Mouse (Mus musculus): ENCODE data around the gene Gm29735. TPM values are rescaled to one million over a fixed set of nuclear protein-coding genes. Genes with fewer than 3 reads are reported as not detected.
A peak's percentile ranks its signal among the peaks of the same experiment; 100 is the strongest.
"Not testable (repeated sequence)": the region's sequence is repeated elsewhere in the genome, so short reads cannot be mapped to it uniquely, and the experiment has no call there.

Gene Gm29735
- total RNA-seq (2021) = not detected

DNA sequence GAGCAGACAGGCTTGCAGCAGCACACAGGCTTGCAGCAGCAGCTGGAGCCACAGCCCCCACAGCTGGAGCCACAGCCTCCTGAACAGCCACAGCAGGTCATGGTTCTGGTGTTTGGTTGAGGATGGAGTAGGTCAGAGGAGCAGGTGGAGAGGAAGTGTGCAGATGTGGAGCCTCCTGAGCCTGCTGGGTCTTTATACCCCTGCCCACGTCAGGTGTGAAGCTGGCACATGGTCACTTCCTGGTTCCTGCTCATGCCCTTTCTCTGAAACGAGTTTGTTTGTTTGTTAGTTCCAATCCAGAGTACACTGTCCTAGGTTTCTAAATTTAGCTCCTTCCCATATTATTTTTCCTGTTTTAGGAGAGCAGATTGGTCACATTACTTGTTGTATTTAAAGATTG lies at the start of gene Gm29735:
Gene Gm29735 (minus strand): TSS at position 101 of the 400 bp plus-strand sequence.
- intact Hi-C loops (cut with DNase I); DNase-seq (ENCODE audit: extremely low spot score in 1 of 2, low spot score in 2 of 2): not testable (repeated sequence)

GRCm38 (mm10) chr7:142205488-142205887 lies 48.6 kb upstream of the Gm29735 start:
- intact Hi-C loops (cut with DNase I) = no loop called here
- DNase-seq (ENCODE audit: extremely low spot score in 1 of 2, low spot score in 2 of 2) = no peak

- intact Hi-C loops (cut with DNase I) = no loop called here
- DNase-seq (ENCODE audit: extremely low spot score in 1 of 2, low spot score in 2 of 2) = no peak
These were observed 44.2 kb upstream of the Gm29735 start, which contains the start of gene Krtap5-3 for GRCm38 (mm10) chr7:142201064-142201463. Gene Krtap5-3 (plus strand): TSS chr7:142201364.

DNA sequence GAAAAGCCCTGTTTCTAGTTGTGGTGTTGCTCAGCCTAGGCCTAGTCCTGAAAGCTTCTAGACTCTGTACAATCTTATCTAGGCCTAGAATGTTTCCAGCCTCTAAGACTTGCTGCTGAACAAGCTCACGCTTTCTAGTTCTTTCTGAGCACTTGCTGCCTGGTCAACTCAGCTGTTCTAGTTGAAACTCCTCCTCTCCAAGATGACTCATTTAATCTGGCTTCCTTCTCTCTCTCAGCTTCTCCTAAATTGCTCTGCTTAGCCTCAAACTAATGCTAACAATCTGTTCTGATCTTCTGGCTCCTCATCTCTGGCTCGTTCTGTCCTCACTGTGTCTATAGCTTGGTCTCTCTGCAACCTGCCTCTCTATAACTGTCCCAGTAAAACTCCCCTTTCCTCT lies 41.8 kb upstream of the Gm29735 start:
- DNase-seq (ENCODE audit: extremely low spot score in 1 of 2, low spot score in 2 of 2) = no peak
- intact Hi-C loops (cut with DNase I) = no loop called here

DNA sequence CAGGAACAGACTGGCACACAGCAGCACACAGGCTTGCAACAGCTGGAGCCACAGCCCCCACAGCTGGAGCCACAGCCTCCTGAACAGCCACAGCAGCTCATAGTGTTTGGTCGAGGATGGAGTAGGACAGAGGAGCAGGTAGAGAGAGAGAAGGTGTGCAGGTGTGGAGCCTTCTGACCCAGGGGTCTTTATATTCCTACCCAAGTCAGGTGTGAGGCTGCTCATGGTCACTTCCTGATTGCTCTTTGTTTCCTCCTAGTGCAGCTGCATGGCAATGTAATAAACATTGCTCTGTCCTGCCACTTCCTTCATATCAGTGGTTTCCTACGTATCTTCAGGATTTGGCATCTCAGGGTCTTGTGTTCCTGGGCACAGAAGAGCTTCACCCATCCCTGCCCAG lies 33.4 kb upstream of the Gm29735 start, which contains the start of gene Gm10153:
Gene Gm10153 (minus strand): TSS at position 101 of the 400 bp plus-strand sequence.
- intact Hi-C loops (cut with DNase I) = no loop called here
- no peak for DNase-seq (ENCODE audit: extremely low spot score in 1 of 2, low spot score in 2 of 2)

DNA sequence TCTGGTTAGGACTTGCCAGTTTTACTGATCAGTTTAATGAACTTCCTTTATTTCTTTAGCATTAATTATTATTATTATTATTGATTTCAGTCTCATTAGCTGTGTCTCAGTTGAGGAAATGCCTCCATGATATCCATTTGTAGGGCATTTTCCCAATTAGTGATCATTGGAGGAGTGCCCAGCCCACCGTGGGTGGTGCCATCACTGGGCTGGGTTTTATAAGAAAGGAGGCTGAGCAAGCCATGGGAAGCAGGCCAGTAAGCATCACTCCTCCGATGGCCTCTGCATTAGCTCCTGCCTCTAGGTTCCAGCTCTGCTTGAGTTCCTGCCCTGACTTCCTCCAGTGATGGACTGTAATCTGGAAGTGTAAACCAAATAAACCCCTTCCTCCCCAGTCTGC lies 31.2 kb upstream of the Gm29735 start:
- DNase-seq (ENCODE audit: extremely low spot score in 1 of 2, low spot score in 2 of 2) = no peak
- intact Hi-C loops (cut with DNase I) = no loop called here

DNA sequence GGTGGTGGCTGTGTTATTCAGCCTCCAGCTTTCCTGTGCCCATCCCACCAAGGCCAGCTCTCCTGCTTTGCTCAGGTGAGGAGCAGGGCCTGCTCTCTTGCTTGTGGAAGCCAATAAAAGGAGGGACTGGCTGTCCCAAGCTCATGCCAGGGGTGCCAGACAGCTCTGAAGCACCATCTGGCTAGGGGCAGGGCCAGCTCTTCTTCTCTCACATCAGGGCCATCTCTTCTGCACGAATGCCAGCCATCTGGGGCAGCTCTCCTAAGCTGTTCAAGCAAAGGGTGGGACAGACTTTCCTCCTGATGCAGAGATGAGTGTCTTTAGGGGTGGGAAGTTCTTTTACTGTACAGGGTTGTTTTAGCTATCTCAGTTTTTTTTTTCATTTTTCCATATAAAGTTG lies 24.1 kb upstream of the Gm29735 start:
- intact Hi-C loops (cut with DNase I) = no loop called here
- DNase-seq (ENCODE audit: extremely low spot score in 1 of 2, low spot score in 2 of 2) = no peak

DNA sequence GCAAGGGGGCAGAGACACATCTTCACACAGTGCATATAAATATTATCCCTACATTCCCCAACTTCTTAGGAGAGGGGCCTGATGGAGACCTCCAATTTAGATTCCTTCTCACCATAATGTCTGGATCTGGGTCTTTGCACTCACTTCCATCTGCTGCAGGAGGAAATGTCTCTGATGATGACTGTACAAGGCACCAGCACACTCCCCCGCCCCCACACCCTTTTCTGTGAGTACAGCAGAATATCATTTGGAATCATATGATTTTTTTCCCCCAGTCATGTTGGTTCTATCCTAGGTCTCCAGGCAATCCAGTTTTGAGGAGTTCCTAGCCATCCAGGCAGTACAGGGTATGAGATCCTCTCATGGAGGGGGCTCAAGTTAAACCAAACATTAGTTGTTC lies 21.8 kb upstream of the Gm29735 start:
- DNase-seq (ENCODE audit: extremely low spot score in 1 of 2, low spot score in 2 of 2) = no peak
- intact Hi-C loops (cut with DNase I) = no loop called here

- DNase-seq (ENCODE audit: extremely low spot score in 1 of 2, low spot score in 2 of 2); intact Hi-C loops (cut with DNase I): not testable (repeated sequence)
These were observed 19.0 kb upstream of the Gm29735 start, which contains the start of gene Krtap5-2 for GRCm38 (mm10) chr7:142175905-142176304. Gene Krtap5-2 (minus strand): TSS chr7:142176005.

DNA sequence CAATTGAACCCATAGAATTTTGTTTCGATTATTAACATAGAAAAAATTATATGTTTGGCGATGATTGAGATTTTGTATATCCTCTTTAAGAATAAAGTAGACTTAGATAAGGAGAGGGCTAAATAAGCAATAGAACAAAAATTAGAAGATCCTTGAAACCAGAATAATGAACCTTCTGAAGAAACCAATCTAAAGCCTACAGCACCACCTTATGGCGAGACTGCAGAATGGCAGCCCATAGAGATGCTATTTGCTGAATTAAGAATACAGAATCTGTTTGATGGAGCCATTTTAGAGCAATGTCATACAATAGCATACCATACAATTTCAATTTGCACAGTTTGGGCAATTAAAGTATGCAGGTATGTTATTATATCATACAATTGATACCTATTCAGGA lies 12.9 kb upstream of the Gm29735 start:
- DNase-seq (ENCODE audit: extremely low spot score in 1 of 2, low spot score in 2 of 2) = no peak
- intact Hi-C loops (cut with DNase I) = no loop called here

DNA sequence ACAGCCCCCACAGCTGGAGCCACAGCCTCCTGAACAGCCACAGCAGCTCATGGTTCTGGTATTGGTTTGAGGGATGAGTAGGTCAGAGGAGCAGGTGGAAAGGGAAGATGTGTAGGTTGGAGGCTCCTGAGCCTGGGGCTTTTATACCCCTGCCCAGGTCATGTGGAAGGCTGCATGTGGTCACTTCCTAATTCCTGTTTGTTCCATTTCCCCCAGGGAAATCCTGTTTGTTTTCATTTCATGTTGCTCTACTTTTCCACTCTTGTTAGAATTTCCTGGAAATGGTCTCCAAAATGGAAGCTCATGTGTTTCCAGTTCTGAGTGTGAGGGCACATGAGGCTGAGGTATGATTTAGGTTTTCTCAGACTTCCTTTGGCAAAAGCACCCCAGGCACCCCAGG lies 8.7 kb upstream of the Gm29735 start, which contains the start of gene Gm4553:
Gene Gm4553 (minus strand): TSS at position 101 of the 400 bp plus-strand sequence.
- intact Hi-C loops (cut with DNase I) = not testable (repeated sequence)

DNA sequence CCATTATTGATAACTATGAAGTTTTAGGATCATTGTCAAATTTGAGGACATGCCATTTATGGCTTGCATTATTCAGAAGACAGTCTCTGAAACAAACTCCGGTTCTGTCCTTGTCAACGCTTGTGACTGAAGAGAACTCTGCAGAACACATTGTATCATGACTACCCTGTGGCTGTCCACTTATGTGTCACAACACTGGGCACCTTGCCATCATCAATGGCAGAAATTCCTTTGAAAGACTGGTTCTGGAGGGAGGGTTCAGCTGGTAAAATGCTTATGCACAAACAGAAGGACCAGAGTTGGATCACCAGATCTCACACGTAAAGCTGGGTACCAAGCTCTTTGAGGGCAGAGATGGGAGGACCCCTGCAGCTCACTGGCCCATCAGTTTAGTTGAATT lies 2.5 kb upstream of the Gm29735 start:
- no peak for DNase-seq (ENCODE audit: extremely low spot score in 1 of 2, low spot score in 2 of 2)
- intact Hi-C loops (cut with DNase I) = no loop called here

More for the DNA sequence above, 8.7 kb upstream of the Gm29735 start, which contains the start of gene Gm4553:
- DNase-seq (ENCODE audit: extremely low spot score in 1 of 2, low spot score in 2 of 2) = not testable (repeated sequence)

- DNase-seq (ENCODE audit: extremely low spot score in 1 of 2, low spot score in 2 of 2) = no peak
- intact Hi-C loops (cut with DNase I) = no loop called here
These were observed 1.6 kb downstream of the Gm29735 start for GRCm38 (mm10) chr7:142155308-142155707.

- intact Hi-C loops (cut with DNase I) = no loop called here
- DNase-seq (ENCODE audit: extremely low spot score in 1 of 2, low spot score in 2 of 2) = no peak
These were observed 4.7 kb downstream of the Gm29735 start for GRCm38 (mm10) chr7:142152191-142152590.

DNA sequence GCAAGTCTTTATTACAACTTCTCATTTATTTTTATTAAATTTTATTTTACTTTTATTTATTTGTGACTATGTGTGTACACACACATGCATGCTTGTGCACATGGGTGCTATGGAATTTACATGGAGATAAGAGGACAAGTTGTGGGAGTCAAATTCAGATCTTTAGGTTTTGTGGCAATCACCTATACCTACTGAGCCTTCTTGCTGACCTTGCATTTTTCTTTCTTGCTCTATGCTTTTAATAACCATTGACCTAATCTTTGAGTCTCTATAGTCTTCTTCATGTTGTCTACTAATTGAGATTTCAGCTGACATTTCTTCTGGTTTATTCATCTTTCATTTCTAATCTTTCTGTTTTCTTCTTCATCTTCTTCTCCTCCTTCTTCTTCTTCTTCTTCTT lies 8.3 kb downstream of the Gm29735 start:
- intact Hi-C loops (cut with DNase I) = loop anchor here (5.0 kb wide), 1 partner anchor 104 kb away; no protein-coding TSS in a partner anchor

GRCm38 (mm10) chr7:142146033-142146432 lies 10.9 kb downstream of the Gm29735 start:
- intact Hi-C loops (cut with DNase I) = loop anchor here (5.0 kb wide), 1 partner anchor 106 kb away; no protein-coding TSS in a partner anchor
- peak in 1 of 2 experiments; percentile 50 for DNase-seq (ENCODE audit: extremely low spot score in 1 of 2, low spot score in 2 of 2)

More for the DNA sequence above, 8.3 kb downstream of the Gm29735 start:
- no peak for DNase-seq (ENCODE audit: extremely low spot score in 1 of 2, low spot score in 2 of 2)

GRCm38 (mm10) chr7:142145413-142145940 lies 11.4 kb downstream of the Gm29735 start:
- intact Hi-C loops (cut with DNase I) = loop anchor here (5.0 kb wide), 1 partner anchor 107 kb away; no protein-coding TSS in a partner anchor

DNA sequence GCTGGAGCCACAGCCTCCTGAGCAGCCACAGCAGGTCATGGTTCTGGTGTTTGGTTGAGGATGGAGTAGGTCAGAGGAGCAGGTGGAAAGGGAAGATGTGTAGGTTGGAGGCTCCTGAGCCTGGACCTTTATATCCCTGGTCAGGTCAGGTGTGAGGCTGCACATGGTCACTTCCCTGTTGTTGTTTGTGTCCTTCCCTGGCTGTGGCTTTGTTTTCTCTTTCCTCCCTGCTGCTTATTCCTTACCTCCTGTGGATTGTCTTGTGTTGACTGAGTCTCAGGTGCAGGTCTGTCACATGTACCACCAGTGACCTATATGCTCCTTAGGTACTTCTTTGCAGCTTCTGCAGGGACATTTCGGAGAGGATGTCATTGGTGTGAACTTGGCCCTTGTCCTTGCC lies 12.4 kb downstream of the Gm29735 start, which contains the start of gene Gm45337:
Gene Gm45337 (minus strand): TSS at position 101 of the 400 bp plus-strand sequence.
- intact Hi-C loops (cut with DNase I) = no loop called here
- no peak for DNase-seq (ENCODE audit: extremely low spot score in 1 of 2, low spot score in 2 of 2)

More at GRCm38 (mm10) chr7:142145413-142145940, 11.4 kb downstream of the Gm29735 start:
- no peak for DNase-seq (ENCODE audit: extremely low spot score in 1 of 2, low spot score in 2 of 2)

GRCm38 (mm10) chr7:142143506-142144010 lies 13.4 kb downstream of the Gm29735 start:
- DNase-seq (ENCODE audit: extremely low spot score in 1 of 2, low spot score in 2 of 2); intact Hi-C loops (cut with DNase I): not testable (repeated sequence)

DNA sequence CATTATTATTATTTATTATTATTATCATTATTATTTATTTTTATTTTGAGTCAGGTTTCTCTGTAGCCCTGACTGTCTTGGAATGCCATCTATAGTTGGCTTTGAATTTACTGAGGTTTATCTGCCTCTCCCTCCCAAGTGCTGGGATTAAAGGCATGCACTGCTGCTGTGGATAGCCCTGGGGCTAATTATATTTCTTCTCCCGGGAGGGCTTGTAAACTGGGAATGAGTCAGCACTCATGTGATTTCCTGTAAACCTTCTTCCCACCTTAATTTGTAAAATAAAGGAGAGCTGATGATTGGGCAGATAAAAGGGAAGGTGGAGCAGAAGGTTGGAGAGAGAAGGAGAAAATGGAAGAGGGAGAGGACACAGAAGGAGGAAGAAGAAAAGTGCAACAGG lies 16.2 kb downstream of the Gm29735 start:
- no peak for DNase-seq (ENCODE audit: extremely low spot score in 1 of 2, low spot score in 2 of 2)
- intact Hi-C loops (cut with DNase I) = no loop called here
